ENCODE assay signal across 8 mouse cellular contexts in the genomic region with DNA sequence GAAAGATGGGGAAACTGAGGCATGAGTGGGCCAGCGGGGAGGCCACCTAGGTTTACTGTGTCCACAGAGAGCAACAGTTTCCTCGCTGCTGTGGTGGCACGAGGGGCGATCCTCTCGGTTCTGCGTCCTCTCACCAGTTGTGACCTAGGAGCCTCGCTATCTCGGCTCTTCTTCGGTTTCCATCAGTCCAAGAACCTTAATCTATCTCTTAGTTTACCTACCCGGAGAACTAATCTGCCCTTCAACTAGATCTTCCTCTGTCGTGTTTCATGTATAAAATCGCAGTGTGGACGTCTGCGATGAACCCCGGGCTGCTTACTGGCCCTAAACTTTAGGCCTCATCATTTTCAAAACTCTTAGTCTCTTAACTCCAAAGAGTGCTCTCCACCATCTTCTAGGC. TPM values are rescaled to one million over a fixed set of nuclear protein-coding genes. Genes with fewer than 3 reads are reported as not detected.
A peak's percentile ranks its signal among the peaks of the same experiment; 100 is the strongest.
DNase-seq lines count a peak whose midpoint lies in the region; ATAC-seq lines count a peak whose summit lies in the region.

No protein-coding gene starts in this region.

- H3K9ac ChIP-seq in lung, embryonic 15.5 days: peak overlapping the region; percentile 97
- peak overlapping the region; percentile 96 for H3K9ac ChIP-seq in embryonic facial prominence, embryonic 11.5 days (replicated peaks; ENCODE audit: low read length)
- peak overlapping the region; percentile 94 for H3K9ac ChIP-seq in intestine, embryonic 16.5 days (ENCODE audit: low read depth, low read length)
- peak overlapping the region; percentile 90 for H3K9ac ChIP-seq in neural tube, embryonic 14.5 days (replicated peaks; ENCODE audit: low read depth, low read length)

- peak overlapping the region; percentile 93 for H3K4me3 ChIP-seq in lung, embryonic 15.5 days
- H3K4me3 ChIP-seq in embryonic facial prominence, embryonic 11.5 days (ENCODE audit: low read depth, low read length): peak overlapping the region; percentile 93
- H3K4me3 ChIP-seq in intestine, embryonic 16.5 days (ENCODE audit: low read length): peak overlapping the region; percentile 85
- H3K4me3 ChIP-seq in neural tube, embryonic 14.5 days (ENCODE audit: low read depth, low read length): peak overlapping the region; percentile 90

- H3K4me1 ChIP-seq in lung, embryonic 15.5 days: peaks cover 20% of the 10 kb centered on the region
- no peaks in the 10 kb centered on the region for H3K4me1 ChIP-seq in embryonic facial prominence, embryonic 11.5 days (ENCODE audit: control insufficient read depth, insufficient read depth, low read length)
- peaks cover 20% of the 10 kb centered on the region for H3K4me1 ChIP-seq in intestine, embryonic 16.5 days (ENCODE audit: control insufficient read depth, insufficient read depth, low read length)
- H3K4me1 ChIP-seq in neural tube, embryonic 14.5 days (ENCODE audit: control insufficient read depth, insufficient read depth, low read length): peaks cover 16% of the 10 kb centered on the region

- H3K27ac ChIP-seq in lung, embryonic 15.5 days: peak overlapping the region; percentile 87
- peak overlapping the region; percentile 43 for H3K27ac ChIP-seq in embryonic facial prominence, embryonic 11.5 days (replicated peaks; ENCODE audit: low read depth, low read length)
- H3K27ac ChIP-seq in intestine, embryonic 16.5 days (ENCODE audit: low read length): peak overlapping the region; percentile 79
- H3K27ac ChIP-seq in neural tube, embryonic 14.5 days (ENCODE audit: low read depth, low read length): peak overlapping the region; percentile 82; the same call in 1 of the 2 replicates

- peaks cover 49% of the 10 kb centered on the region for H3K36me3 ChIP-seq in lung, embryonic 15.5 days
- peaks cover 4% of the 10 kb centered on the region for H3K36me3 ChIP-seq in embryonic facial prominence, embryonic 11.5 days (replicated peaks; ENCODE audit: control insufficient read depth, insufficient read depth, low read depth, low read length)
- H3K36me3 ChIP-seq in intestine, embryonic 16.5 days (ENCODE audit: control insufficient read depth, insufficient read depth, low read length): 0 out of 2 replicates have a peak, but pooled peaks cover 3% of the 10 kb centered on the region
- peaks cover 25% of the 10 kb centered on the region for H3K36me3 ChIP-seq in neural tube, embryonic 14.5 days (ENCODE audit: control insufficient read depth, insufficient read depth, low read length)

- H3K27me3 ChIP-seq in lung, embryonic 15.5 days: no peaks in the 10 kb centered on the region
- H3K27me3 ChIP-seq in embryonic facial prominence, embryonic 11.5 days (ENCODE audit: control insufficient read depth, insufficient read depth, low read length): no peaks in the 10 kb centered on the region
- no peaks in the 10 kb centered on the region for H3K27me3 ChIP-seq in intestine, embryonic 16.5 days (replicated peaks; ENCODE audit: control insufficient read depth, insufficient read depth, low read length)
- no peaks in the 10 kb centered on the region for H3K27me3 ChIP-seq in neural tube, embryonic 14.5 days (ENCODE audit: control insufficient read depth, insufficient read depth, low read length)

- no peaks in the 10 kb centered on the region for H3K9me3 ChIP-seq in lung, embryonic 15.5 days
- no peaks in the 10 kb centered on the region for H3K9me3 ChIP-seq in embryonic facial prominence, embryonic 11.5 days (replicated peaks; ENCODE audit: control insufficient read depth, low read length)
- H3K9me3 ChIP-seq in intestine, embryonic 16.5 days (ENCODE audit: control insufficient read depth, low read length): no peaks in the 10 kb centered on the region
- no peaks in the 10 kb centered on the region for H3K9me3 ChIP-seq in neural tube, embryonic 14.5 days (ENCODE audit: control insufficient read depth, low read length)

- no peak for DNase-seq in lung, postnatal 10 days
- DNase-seq in embryonic facial prominence, embryonic 11.5 days (ENCODE audit: low spot score): peak; percentile 5
- no peak for DNase-seq in right cerebral cortex, postnatal 10 days (ENCODE audit: low spot score in 2 of 2)
- DNase-seq in cerebellum, postnatal 4 days (ENCODE audit: low spot score in 2 of 2): no peak
- no peak for DNase-seq in urinary bladder, postnatal 14 days (ENCODE audit: low spot score)

- H3K4me2 ChIP-seq in lung, embryonic 15.5 days: peak overlapping the region; percentile 77
- H3K4me2 ChIP-seq in embryonic facial prominence, embryonic 11.5 days (ENCODE audit: low read depth, low read length): peak overlapping the region; percentile 81
- H3K4me2 ChIP-seq in intestine, embryonic 16.5 days (ENCODE audit: low read depth, low read length): peak overlapping the region; percentile 60
- peak overlapping the region; percentile 91 for H3K4me2 ChIP-seq in neural tube, embryonic 14.5 days (ENCODE audit: low read depth, low read length)

- ATAC-seq in lung, embryonic 15.5 days (ENCODE audit: borderline replicate concordance, extremely low read depth, low FRiP score, low TSS enrichment): no peak
- ATAC-seq in embryonic facial prominence, embryonic 11.5 days (replicated peaks; ENCODE audit: insufficient number of reproducible peaks, low FRiP score, low TSS enrichment, low read depth): no peak
- peak; percentile 27 for ATAC-seq in intestine, embryonic 16.5 days
- ATAC-seq in neural tube, embryonic 14.5 days (ENCODE audit: low read depth): peak; percentile 12; the same call in 1 of the 2 replicates

- WGBS in lung, embryonic 15.5 days: 9% methylated on average over 15 of the region's 15 CpGs
- 13% methylated on average over 15 of the region's 15 CpGs for WGBS in embryonic facial prominence, embryonic 11.5 days
- WGBS in intestine, embryonic 16.5 days: 7% methylated on average over 15 of the region's 15 CpGs
- 12% methylated on average over 15 of the region's 15 CpGs for WGBS in neural tube, embryonic 14.5 days

RNA-seq across cellular contexts. Expression of a gene that starts 0.6 kb away (rescaled TPM):
- polyA plus RNA-seq in lung, embryonic 15.5 days (2015; fragmentation: Nextera tagmentation; extraction: Ambion mirVana): 0.14 TPM in 1 of 2 replicates, not detected in the other
- not detected in 2 replicates for polyA plus RNA-seq in embryonic facial prominence, embryonic 11.5 days (2014; fragmentation: Nextera tagmentation; extraction: Ambion mirVana)
- 0.11 TPM in 1 of 2 replicates, not detected in the other for polyA plus RNA-seq in intestine, embryonic 16.5 days (2015; fragmentation: Nextera tagmentation; extraction: Ambion mirVana)
- 0.15 TPM in 1 of 2 replicates, not detected in the other for polyA plus RNA-seq in neural tube, embryonic 14.5 days (2014; fragmentation: Nextera tagmentation; extraction: Ambion mirVana)

RNA-seq across cellular contexts. Expression of a gene that starts 0.7 kb away (rescaled TPM):
- 56.2 and 58.3 TPM in 2 replicates for polyA plus RNA-seq in lung, embryonic 15.5 days (2015; fragmentation: Nextera tagmentation; extraction: Ambion mirVana)
- 54.7 and 62.3 TPM in 2 replicates for polyA plus RNA-seq in embryonic facial prominence, embryonic 11.5 days (2014; fragmentation: Nextera tagmentation; extraction: Ambion mirVana)
- polyA plus RNA-seq in intestine, embryonic 16.5 days (2015; fragmentation: Nextera tagmentation; extraction: Ambion mirVana): 43.7 and 44.4 TPM in 2 replicates
- polyA plus RNA-seq in neural tube, embryonic 14.5 days (2014; fragmentation: Nextera tagmentation; extraction: Ambion mirVana): 58.3 and 59.6 TPM in 2 replicates

RNA-seq across cellular contexts. Expression of a gene that starts 6.2 kb away (rescaled TPM):
- polyA plus RNA-seq in lung, embryonic 15.5 days (2015; fragmentation: Nextera tagmentation; extraction: Ambion mirVana): 127 and 128 TPM in 2 replicates
- polyA plus RNA-seq in embryonic facial prominence, embryonic 11.5 days (2014; fragmentation: Nextera tagmentation; extraction: Ambion mirVana): 195 and 196 TPM in 2 replicates
- 100 and 103 TPM in 2 replicates for polyA plus RNA-seq in intestine, embryonic 16.5 days (2015; fragmentation: Nextera tagmentation; extraction: Ambion mirVana)
- polyA plus RNA-seq in neural tube, embryonic 14.5 days (2014; fragmentation: Nextera tagmentation; extraction: Ambion mirVana): 115 and 117 TPM in 2 replicates

RNA-seq across cellular contexts. Expression of a gene that starts 9.5 kb away (rescaled TPM):
- 0.99 and 1.00 TPM in 2 replicates for polyA plus RNA-seq in lung, embryonic 15.5 days (2015; fragmentation: Nextera tagmentation; extraction: Ambion mirVana)
- polyA plus RNA-seq in embryonic facial prominence, embryonic 11.5 days (2014; fragmentation: Nextera tagmentation; extraction: Ambion mirVana): 0.59 and 0.77 TPM in 2 replicates
- polyA plus RNA-seq in intestine, embryonic 16.5 days (2015; fragmentation: Nextera tagmentation; extraction: Ambion mirVana): 0.48 and 0.49 TPM in 2 replicates
- polyA plus RNA-seq in neural tube, embryonic 14.5 days (2014; fragmentation: Nextera tagmentation; extraction: Ambion mirVana): 1.0 and 1.3 TPM in 2 replicates

RNA-seq across cellular contexts. Expression of a gene that starts 34.0 kb away (rescaled TPM):
- 0.24 and 0.52 TPM in 2 replicates for polyA plus RNA-seq in lung, embryonic 15.5 days (2015; fragmentation: Nextera tagmentation; extraction: Ambion mirVana)
- 0.14 and 0.45 TPM in 2 replicates for polyA plus RNA-seq in embryonic facial prominence, embryonic 11.5 days (2014; fragmentation: Nextera tagmentation; extraction: Ambion mirVana)
- 0.28 and 0.39 TPM in 2 replicates for polyA plus RNA-seq in intestine, embryonic 16.5 days (2015; fragmentation: Nextera tagmentation; extraction: Ambion mirVana)
- 0.83 and 1.0 TPM in 2 replicates for polyA plus RNA-seq in neural tube, embryonic 14.5 days (2014; fragmentation: Nextera tagmentation; extraction: Ambion mirVana)

Comparison
In these comparisons a context has a peak if more than half of its experiments do, and no peak if none do; other contexts are left out.
1. ATAC-seq: peak in intestine, embryonic 16.5 days (single experiment) and neural tube, embryonic 14.5 days (single experiment); none in lung, embryonic 15.5 days (single experiment) and embryonic facial prominence, embryonic 11.5 days (single experiment).
2. Peak in every context shown above with its lines, with median percentiles within 50 percentile points of each other: H3K27ac ChIP-seq, H3K4me2 ChIP-seq, H3K4me3 ChIP-seq and H3K9ac ChIP-seq.